Mouse (Mus musculus): ENCODE measurements around the gene Cavin4. TPM values are rescaled to one million over a fixed set of nuclear protein-coding genes. Genes with fewer than 3 reads are reported as not detected.
A peak's percentile ranks its signal among the peaks of the same experiment; 100 is the strongest.

The Cavin4 gene
- total RNA-seq (2021) = 100 to 1,000 TPM in 1 of 2 experiments, 10 to 100 TPM in 1; 96.1 to 134 TPM
- long read RNA-seq, experiment 1, transcript Cavin4-201 (2 exons, 2,054 nt) = major isoform, 55 of 64 reads
- long read RNA-seq, experiment 1, partial matches to known transcripts = 8 of 64 reads
- long read RNA-seq, experiment 1, other reads (novel, unspliced or antisense) = 1 of 64 reads
- long read RNA-seq, experiment 2, transcript Cavin4-201 (2 exons, 2,054 nt) = major isoform, 103 of 118 reads
- long read RNA-seq, experiment 2, partial matches to known transcripts = 0 of 118 reads
- long read RNA-seq, experiment 2, other reads (novel, unspliced or antisense) = 15 of 118 reads

DNA sequence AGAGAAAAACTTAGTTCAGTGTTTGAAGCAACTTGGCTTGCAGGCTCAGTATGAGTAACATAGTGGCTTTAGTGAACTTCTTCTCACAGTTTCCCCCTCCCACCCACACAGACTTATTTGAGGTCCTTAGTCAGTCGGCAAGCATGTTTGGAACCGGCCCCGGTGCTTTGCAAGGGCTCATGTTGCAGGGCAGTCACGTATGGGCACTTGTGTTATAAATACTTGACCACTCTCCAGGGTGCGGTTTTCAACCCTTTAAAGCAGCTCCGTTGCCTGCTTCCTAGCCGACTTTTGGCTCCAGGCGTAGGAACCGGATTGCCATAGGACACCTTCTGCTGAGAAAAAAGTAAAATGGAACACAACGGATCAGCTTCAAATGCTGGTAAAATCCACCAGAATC, at the start of gene Cavin4:
Cavin4 (plus strand) TSS at position 244 of the 400 bp plus-strand sequence.
- DNase-seq = peak; percentile 58 to 69
- intact Hi-C loops (cut with DNase I) = no loop called here

DNA sequence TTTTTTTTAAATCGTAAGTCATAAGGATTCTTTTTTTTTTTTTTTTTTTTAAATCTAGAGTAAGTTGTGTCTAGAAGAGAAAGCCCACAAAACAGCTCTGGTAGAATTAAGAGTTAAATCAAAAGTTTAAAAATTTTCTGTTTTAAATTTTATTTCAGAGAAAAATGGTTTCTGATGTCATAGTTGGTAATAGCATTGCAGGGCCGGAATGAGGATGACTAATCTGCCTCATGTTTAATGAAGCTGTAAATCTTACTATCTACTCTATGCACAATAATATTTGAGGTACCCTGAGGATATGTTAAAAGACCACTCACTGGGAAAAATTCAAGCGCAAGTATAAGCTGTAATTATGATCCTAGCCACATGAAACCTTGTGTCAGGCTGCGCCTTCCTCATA, 47.8 kb upstream of the Cavin4 start:
- no peak for DNase-seq
- intact Hi-C loops (cut with DNase I) = no loop called here

DNA sequence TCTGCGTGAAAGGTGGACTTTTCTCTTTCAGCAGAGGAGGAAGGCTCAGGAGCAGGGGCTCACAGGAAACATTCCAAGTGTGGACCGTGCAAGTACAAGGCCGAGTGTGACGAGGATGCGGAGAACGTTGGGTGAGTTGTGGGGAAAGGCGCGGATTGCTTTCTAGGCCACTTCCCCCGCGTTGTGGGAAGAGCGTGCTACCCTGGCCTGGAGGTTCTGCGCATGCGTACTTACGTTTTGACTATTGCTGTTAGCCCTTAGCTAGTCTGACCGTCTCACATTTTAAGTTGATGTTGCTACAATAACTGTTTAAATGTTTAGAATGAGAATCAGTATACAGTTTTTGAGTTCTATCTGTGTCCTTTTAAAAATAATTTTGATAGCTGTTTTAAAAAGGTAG, 46.1 kb upstream of the Cavin4 start:
- intact Hi-C loops (cut with DNase I) = no loop called here
- DNase-seq = no peak

DNA sequence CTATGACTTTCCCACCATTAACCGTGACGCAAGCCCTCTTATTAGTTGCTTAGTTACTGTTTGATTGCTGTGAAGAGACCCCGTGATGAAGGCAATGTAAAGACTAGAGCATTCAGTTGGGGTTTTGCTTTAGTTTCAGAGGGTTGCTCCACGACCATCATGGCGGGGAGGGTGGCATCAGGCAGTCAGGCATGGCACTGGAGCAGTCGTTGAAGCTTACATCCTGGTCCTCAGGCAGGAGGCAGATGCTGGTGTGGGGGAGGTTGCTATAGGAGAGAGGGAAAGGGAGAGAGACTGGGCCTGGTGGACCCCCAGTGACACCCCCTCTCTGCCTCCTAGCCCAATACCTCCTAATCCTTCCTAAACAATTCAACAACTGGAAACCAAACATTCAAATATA, 43.2 kb upstream of the Cavin4 start:
- no peak for DNase-seq
- intact Hi-C loops (cut with DNase I) = no loop called here

DNA sequence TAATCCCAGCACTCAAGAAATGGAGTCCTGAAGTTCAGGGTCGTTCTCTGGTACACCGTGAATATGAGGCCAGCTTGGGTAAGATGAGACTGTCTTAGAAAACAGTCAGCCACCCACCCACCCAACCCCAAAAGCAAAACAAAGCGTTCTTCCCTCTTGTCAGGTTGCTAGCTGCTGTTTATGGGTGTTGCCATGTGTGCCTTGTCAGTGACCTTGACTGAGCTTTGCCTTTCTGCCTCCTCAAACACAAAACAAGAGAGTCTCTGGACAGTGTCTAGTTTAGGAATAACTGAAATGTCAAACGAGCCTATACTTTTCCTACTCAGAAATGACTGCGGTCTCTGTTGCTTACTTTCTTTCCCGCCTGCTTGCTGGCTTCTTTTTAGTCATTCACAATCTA, 41.1 kb upstream of the Cavin4 start:
- intact Hi-C loops (cut with DNase I) = no loop called here
- DNase-seq = no peak

DNA sequence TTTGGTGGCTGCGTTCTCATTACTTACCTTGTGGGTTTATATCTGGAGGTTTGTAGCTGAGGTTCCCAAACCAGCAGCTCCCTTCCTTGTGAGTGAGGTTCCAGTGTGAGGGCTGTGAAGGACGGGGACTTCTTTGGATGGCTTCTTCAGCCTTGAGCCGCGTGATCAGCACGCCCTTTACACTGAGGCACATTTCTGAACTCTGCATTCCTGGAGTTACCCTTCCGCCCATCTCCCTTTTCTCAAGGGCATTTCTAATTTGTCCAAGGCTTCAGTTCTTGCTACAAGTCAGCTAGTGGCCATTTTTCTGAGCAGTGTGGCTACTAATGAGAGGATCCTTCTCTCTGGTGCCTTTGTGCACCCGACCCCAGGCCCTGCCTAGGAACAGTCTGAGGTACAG, 40.4 kb upstream of the Cavin4 start:
- DNase-seq = no peak
- intact Hi-C loops (cut with DNase I) = no loop called here

DNA sequence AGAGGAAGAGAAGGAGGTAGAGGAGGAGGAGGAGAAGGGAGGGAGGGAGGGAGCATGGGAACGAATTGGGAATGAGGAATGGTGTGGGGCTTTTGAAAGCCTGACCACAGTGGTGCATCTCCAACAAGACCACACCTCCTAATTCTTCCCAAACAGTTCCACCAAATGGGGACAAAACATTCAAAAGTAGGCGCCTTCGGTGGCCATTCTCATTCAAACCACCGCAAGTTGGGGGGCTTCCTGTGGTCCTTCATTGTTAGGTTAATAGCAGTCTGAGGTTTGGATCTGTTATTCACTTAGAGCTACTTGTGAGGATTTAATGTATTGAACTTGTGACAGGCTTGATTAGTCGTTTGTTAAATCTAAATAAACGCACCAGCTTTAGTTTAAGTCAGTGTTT, 38.4 kb upstream of the Cavin4 start:
- no peak for DNase-seq
- intact Hi-C loops (cut with DNase I) = no loop called here

DNA sequence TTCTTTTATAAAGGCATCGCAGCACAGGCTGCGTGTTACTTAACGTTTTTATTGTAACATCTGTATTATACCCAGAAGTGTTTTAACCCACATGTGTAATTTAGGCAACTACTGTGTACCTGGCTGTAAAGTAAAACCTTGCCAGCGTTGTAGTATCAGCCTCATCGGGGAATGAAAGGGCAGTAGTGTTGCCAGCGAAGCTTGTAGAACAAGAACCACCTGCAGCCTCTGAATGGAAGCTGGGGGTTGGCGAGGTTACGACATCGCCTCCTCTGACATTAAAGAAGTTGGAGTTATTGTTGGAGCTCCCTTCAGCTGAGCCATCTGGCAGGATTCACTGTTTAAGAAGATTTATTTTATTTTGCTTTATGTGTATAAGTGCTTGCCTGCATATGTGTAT, 37.5 kb upstream of the Cavin4 start:
- intact Hi-C loops (cut with DNase I) = no loop called here
- DNase-seq = no peak

DNA sequence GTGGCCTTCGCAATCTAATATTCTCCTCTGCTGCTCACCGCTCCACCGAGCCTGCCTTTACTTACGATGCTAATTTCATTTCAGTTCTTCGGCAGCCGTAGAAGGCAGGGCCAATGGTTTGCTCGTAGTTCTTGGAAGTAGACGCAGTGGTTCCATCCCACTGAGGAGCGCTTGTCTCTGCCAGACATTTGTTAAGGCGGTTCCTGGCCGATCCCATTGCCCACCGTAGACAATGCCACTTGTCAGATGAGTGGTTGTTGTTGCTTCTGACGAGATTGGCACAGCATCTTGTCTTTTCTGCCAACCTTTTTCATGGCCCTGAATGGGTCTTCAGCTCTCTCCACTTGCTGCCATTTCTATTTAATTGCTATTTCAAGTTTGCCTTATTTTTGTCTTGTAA, 33.9 kb upstream of the Cavin4 start:
- intact Hi-C loops (cut with DNase I) = no loop called here

DNA sequence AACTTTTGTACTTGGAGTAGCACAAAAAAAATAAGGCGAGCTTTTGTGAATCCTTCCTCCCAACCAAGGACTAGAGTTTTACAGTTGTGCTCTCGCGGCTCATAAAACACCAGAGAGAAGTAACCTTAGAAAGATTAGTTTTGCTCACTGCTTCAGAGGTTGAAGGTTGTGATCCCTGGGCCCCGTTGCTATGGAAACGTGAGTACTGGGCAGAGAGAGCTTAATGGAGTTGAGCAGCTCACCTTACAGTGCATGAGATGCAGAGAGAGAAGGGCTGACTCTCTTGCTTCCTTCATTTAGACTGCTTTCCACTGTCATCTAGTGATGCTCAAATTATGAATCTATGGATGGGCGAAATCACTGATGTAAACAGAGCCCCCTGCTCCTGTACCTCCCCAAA, 29.8 kb upstream of the Cavin4 start:
- intact Hi-C loops (cut with DNase I) = no loop called here

More for the DNA sequence above, 33.9 kb upstream of the Cavin4 start:
- no peak for DNase-seq

DNA sequence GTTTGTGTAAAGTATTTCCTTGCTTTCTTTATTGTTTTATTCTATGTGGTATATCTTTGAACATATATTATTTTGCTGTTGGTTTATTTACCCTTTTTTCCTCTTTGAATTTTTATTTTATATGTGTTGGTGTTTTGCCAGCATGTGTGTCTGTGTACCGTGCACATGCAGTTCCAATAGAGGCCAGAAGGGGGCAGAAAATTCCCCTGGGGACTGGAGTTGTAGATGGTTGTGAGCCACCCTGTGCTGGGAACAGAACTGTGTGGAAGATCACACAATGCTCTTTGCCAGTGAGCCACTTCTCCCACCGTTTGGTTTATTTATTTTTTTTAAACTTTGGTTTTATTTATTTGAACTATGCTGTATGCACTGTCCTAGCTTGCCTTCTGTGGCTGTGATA, 29.3 kb upstream of the Cavin4 start:
- DNase-seq = no peak
- intact Hi-C loops (cut with DNase I) = no loop called here

More for the DNA sequence above, 29.8 kb upstream of the Cavin4 start:
- no peak for DNase-seq

DNA sequence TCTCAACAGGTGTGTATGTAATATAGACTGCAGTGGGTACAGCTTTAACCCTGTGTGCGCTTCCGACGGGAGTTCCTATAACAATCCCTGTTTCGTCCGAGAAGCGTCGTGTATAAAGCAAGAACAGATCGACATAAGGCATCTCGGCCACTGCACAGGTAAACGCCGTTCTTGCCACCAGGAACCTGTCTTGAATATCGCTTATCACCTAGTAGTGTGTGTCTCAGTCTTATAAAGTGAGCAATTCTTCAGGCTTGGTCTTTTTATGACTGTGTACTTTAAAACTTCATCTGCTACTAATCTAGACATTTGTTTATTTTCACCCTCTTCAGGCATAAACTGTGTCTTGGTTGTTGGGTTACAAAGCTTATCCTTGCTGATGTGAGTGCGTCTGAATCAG, 26.5 kb upstream of the Cavin4 start:
- DNase-seq = no peak
- intact Hi-C loops (cut with DNase I) = no loop called here

DNA sequence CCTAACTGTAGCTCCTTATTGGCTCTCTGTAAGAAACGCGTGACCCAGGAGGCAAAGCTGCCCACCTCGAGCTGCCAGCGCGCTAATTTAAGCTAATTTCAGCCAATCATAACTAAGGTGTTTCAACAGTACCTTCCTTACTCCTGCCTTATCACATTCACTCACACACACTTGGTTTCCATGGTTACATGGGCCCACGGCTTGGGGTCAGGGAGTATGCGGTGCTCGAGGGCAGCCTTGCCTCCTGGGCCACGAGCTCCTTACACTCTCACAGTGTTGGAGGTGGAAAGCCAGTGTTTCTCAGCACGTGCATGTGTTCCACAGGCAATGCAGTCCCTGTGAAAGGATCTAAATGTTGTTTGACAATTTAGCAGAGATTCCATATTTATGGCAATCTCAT, 25.2 kb upstream of the Cavin4 start:
- DNase-seq = no peak
- intact Hi-C loops (cut with DNase I) = no loop called here

DNA sequence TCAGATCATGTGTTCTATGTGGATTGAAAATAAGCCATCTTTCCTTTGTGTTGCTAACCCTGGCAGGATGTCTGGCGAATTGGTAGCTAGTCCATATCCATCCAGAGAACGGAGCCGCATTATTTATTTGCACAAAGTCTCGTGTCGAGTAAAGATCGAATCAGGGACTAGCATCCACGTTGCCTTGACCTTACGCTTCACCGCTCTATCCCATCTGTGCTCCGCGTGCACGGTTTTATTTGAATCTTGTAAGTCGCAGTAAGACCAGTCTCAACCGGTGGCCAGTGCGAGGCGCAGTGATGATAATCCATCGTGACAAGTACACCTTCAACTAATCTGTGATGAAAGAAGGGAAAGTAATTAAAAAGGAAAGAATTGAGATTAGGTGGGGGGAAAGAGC, 23.8 kb upstream of the Cavin4 start:
- no peak for DNase-seq
- intact Hi-C loops (cut with DNase I) = no loop called here

DNA sequence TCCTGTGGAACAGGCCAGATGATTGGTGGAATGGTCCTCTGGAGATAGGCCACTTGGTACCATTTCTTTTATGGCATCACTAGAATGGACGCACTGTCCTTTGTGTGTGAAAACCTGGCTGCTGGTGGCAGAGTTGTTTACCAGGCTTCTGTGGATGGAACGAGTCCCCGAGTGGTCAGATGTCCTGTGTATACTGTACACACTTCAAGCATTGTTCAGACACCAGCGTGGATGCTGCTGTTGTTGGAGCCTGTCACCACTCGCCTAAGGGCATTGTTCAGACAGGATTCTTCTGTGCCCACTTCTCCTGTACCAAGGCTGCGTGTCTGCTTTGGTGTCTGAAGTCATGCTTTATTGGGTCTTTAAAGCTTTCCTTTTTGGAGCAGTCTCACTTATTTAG, 19.5 kb upstream of the Cavin4 start:
- intact Hi-C loops (cut with DNase I) = no loop called here
- DNase-seq = no peak

DNA sequence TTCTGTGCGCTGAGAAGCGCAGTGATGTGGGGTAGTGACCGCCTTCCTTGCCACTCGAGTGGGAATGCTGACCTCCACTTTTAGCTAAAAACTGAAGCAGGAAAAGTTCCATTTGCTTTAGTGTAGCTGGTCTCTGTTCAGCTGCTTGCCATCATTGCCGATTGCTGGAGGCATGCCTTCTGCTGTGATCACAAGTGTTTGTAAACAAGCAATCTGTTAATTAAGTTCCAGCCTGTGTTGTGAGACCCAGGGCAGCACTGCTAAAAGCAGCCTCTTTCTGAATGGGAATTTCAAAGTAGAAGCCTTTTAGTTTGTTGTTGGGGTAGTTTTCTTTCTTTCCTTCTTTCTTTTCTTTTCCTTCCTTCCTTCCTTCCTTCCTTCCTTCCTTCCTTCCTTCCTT, 17.2 kb upstream of the Cavin4 start:
- DNase-seq = no peak
- intact Hi-C loops (cut with DNase I) = no loop called here

DNA sequence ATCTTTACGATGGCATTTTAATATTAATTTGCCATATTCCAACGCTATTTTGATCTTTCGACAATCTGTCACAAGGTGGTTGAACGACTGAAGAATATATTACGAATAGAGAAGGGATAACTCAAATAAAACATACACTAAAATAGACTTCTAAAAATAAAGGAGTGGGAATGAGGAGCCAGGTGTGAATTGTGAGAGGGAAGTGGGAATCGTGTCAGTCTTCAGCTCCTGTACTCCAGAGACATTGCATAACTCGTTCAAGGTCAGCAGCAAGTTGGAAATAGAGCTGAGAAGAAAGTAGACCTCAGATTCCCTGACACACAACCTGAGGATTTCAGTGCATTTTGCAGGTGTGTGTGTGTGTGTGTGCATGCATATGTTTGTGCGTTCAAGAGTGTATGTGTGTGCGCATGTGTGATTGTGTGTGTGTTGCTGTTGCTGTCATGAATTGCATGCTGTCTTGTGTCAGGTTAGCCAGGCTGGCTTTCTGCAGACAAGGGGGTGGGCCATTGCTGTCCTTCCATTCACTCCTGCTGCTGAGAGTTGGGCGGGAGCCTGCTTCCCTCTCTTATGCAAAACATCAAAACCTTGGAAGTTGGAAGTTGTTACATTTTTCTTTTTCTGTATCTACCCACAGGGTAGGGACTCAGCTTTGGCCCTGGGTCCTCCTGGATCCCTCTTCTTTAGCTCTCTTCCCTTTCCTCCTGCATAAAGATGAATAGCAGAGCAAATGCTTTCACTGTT, 12.5 kb upstream of the Cavin4 start:
- intact Hi-C loops (cut with DNase I) = no loop called here
- DNase-seq = no peak

DNA sequence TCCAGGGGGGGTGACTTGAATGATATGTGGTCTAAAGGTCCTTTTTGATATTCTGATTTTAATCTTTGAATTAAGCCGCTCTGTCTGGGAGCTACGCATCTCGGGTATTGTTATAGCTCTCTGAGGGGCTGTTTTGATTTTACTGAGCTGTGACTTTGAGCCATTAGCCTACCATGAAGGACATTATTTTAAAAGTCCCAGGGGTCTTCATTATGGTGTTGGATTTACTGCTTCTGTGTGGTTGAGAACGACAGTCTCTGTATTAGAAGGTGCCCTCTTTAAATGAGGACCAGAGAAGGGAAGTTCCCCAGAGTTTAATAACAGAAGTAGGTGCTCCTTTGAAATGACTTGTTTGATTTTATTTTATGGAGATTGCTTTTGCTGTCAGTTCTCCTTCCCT, 9.2 kb upstream of the Cavin4 start:
- intact Hi-C loops (cut with DNase I) = no loop called here
- DNase-seq = no peak

DNA sequence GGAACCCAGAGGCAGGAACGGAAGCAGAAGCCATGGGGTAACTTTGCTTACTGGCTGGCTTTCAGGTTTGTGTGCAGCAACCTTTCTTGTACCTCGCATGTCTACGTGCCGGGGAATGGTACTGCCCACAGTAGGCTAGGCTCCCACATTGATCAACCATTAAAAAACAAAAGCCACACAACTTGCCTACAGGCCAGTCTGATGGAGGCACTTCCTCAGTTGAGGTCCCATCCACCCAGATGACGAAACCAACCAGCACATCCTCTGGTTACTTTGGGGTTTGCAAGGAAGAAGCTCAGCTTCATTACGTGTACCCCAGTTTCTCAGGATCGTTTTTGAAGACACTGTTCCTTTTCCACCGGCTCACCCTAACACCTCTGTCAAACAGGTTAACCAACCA, 6.8 kb upstream of the Cavin4 start:
- no peak for DNase-seq
- intact Hi-C loops (cut with DNase I) = no loop called here

DNA sequence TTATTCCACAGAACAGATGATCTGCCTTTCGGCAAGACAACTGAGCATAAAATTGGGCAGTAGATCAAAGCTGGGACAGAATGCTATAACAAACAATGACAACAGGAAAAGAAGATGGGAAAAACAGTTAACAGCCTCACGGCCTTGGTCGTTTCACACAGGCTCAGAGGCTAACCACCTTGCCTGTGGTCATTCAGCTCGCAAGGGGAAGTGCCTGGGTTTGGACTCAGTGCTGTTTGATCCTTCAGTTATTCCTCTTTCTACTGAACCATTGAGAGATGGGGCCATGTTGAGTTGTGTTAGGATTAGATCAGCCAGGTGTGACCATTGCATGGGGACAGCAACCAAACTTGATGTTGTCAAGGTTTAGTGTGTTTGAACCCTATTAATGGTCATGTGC, 3.2 kb upstream of the Cavin4 start:
- no peak for DNase-seq
- intact Hi-C loops (cut with DNase I) = no loop called here

DNA sequence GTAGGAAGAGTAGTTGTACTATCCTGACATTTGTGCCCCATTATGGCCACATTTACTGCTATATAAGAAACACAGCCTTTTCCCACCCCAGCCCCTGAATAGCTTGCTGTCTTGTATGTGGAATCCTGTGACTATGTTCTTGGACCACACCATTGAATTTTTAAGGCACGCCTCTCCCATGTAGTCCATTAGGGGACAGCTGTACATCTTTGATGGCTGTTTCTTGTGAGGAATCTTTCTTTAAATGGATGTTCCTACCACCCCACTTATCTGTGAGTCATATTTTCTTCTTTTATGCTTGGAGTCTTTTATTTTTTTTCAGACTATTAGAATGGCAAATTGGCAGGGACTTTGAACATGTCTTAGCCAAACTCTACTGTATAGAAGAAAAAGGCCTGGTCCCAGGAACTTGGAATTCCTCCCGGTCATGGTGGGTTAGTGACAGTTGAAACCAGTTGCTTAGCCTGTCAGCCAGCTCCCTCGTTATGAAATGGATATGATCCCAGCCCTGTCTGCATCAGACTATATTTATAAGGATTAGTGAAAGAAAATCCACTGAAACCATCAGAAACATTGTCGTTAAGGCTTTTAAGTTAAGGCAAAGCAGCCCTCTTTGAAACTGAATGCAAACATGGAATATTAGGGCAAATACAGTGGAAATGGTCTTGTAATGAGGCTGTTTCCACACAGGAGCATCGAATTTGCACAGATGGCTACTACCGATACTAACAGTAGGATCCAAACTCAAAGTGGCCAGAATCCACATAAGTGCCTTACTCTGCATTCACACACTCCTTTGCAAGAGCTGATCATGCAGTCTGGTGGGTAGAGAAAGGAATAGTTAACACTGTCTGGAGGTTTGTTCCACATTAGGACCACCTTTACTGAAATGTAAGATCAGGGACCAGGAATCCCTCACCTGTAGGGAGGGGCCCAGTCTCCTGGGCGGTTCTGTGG, 2.4 kb upstream of the Cavin4 start:
- intact Hi-C loops (cut with DNase I) = no loop called here

More for the DNA sequence above, 2.4 kb upstream of the Cavin4 start:
- no peak for DNase-seq
